8 mouse cellular contexts compared by ENCODE assay signal in the genomic region with DNA sequence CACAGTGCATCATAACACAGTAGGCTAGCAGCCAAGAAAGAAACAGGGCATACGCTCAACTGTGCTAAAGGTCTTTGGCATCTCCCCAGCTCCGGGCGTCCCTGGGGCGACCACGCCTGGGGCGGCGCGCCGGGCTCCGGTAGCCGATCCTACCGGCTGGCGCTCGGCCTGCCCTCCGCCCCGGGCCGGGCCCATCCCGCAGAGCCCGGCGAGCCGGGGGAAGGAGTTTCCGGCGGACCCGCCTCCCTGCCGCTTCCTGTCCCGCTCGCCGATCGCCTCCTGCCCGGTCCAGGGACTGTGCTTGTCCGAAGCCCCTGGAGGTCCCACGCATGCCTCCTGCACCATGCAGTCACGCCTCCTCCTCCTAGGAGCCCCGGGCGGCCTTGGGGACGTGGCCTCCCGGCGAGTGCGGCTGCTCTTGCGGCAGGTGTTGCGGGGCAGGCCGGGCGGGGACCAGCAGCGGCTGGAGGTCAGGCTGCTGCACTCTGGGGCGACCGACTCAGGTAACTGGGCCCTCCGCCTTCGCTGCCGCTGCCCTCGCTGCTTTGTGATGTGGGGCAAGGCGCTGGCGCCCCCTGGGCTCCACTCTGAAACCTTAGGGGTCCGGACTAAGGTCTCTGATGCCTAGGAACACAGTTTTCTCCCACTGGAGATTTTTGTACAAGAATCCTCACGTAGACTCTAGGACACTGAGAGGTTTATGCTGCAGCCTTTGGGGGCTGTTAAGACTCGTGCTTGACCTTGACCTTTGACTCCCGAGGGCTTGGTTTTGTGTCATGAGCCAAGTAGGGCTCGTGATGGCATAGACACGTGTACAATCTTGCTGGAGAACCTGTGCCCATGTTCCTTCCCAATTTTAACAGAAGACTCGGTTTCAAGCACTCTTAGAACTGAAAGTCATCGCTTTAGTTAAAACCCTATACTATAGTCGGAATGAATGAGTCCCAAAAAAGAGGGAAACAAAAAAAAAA. TPM values are rescaled to one million over a fixed set of nuclear protein-coding genes. Genes with fewer than 3 reads are reported as not detected.
DNase-seq lines count a peak whose midpoint lies in the region; ATAC-seq and TF ChIP-seq lines count a peak whose summit lies in the region.

A gene (plus strand): TSS at position 112 of the 971 bp plus-strand sequence.

- H3K4me1 ChIP-seq in E14TG2a.4 (replicated peaks; ENCODE audit: low read depth, low read length): peaks cover 33% of the 10 kb centered on the region
- H3K4me1 ChIP-seq in forebrain, embryonic 13.5 days: peaks cover 18% of the 10 kb centered on the region
- H3K4me1 ChIP-seq in heart, postnatal 0 days (ENCODE audit: control insufficient read depth, insufficient read depth): peaks cover 16% of the 10 kb centered on the region
- H3K4me1 ChIP-seq in liver, embryonic 15.5 days (replicated peaks): peaks cover 29% of the 10 kb centered on the region
- H3K4me1 ChIP-seq in neural tube, embryonic 11.5 days (ENCODE audit: control insufficient read depth, insufficient read depth, low read length): peaks cover 11% of the 10 kb centered on the region; the same call in 1 of the 2 replicates
- H3K4me1 ChIP-seq in stomach, embryonic 16.5 days (ENCODE audit: control insufficient read depth, insufficient read depth, low read length): peaks cover 18% of the 10 kb centered on the region

- 3% methylated on average over 57 of the region's 61 CpGs for WGBS in forebrain, embryonic 13.5 days
- 3% methylated on average over 61 of the region's 61 CpGs for WGBS in heart, postnatal 0 days
- WGBS in liver, embryonic 15.5 days (ENCODE audit: insufficient replicate concordance): 2% methylated on average over 60 of the region's 61 CpGs
- WGBS in neural tube, embryonic 11.5 days: 3% methylated on average over 60 of the region's 61 CpGs
- 1% methylated on average over 61 of the region's 61 CpGs for WGBS in stomach, embryonic 16.5 days

- no peak for TF ChIP-seq CTCF in E14TG2a.4 (conservative IDR thresholded peaks at IDR 0.05; ENCODE audit: low read length)
- peak; percentile 44 for TF ChIP-seq CTCF in heart, postnatal 0 days (IDR thresholded peaks at IDR 0.05; ENCODE audit: low read depth)

- H3K9ac ChIP-seq in forebrain, embryonic 13.5 days: peak within 1 kb of the TSS; percentile 90
- peak within 1 kb of the TSS; percentile 74 for H3K9ac ChIP-seq in heart, postnatal 0 days (replicated peaks; ENCODE audit: low read depth, low read length)
- peak within 1 kb of the TSS; percentile 69 for H3K9ac ChIP-seq in liver, embryonic 15.5 days
- peak within 1 kb of the TSS; percentile 94 for H3K9ac ChIP-seq in neural tube, embryonic 11.5 days (ENCODE audit: low read length)
- H3K9ac ChIP-seq in stomach, embryonic 16.5 days (ENCODE audit: low read length): peak within 1 kb of the TSS; percentile 96

- H3K27me3 ChIP-seq in E14TG2a.4 (ENCODE audit: insufficient read depth, low read length): peaks cover under 1% of the 10 kb centered on the region; the same call in 1 of the 2 replicates
- H3K27me3 ChIP-seq in forebrain, embryonic 13.5 days: no peaks in the 10 kb centered on the region
- no peaks in the 10 kb centered on the region for H3K27me3 ChIP-seq in heart, postnatal 0 days (ENCODE audit: control insufficient read depth, insufficient read depth, low read length)
- H3K27me3 ChIP-seq in liver, embryonic 15.5 days: no peaks in the 10 kb centered on the region
- no peaks in the 10 kb centered on the region for H3K27me3 ChIP-seq in neural tube, embryonic 11.5 days (ENCODE audit: control insufficient read depth, insufficient read depth, low read length)
- no peaks in the 10 kb centered on the region for H3K27me3 ChIP-seq in stomach, embryonic 16.5 days (ENCODE audit: control insufficient read depth, insufficient read depth, low read length)

- peak; percentile 57 for DNase-seq in c-Kit-positive CD71-positive TER-119-positive erythroid progenitor cells, embryonic 14.5 days (ENCODE audit: low spot score)
- peak; percentile 79 for DNase-seq in heart, postnatal 0 days (ENCODE audit: low spot score)
- DNase-seq in kidney, postnatal 36 days: peak; percentile 95
- peak; percentile 84 for DNase-seq in neural tube, embryonic 11.5 days (ENCODE audit: low spot score)

- no peaks in the 10 kb centered on the region for H3K36me3 ChIP-seq in E14TG2a.4 (ENCODE audit: insufficient read depth, low read length)
- no peaks in the 10 kb centered on the region for H3K36me3 ChIP-seq in forebrain, embryonic 13.5 days (ENCODE audit: poor library complexity, severe bottlenecking)
- no peaks in the 10 kb centered on the region for H3K36me3 ChIP-seq in heart, postnatal 0 days (replicated peaks; ENCODE audit: control insufficient read depth, insufficient read depth, low read length)
- no peaks in the 10 kb centered on the region for H3K36me3 ChIP-seq in liver, embryonic 15.5 days (replicated peaks)
- H3K36me3 ChIP-seq in neural tube, embryonic 11.5 days (ENCODE audit: control insufficient read depth, insufficient read depth, low read length): no peaks in the 10 kb centered on the region
- no peaks in the 10 kb centered on the region for H3K36me3 ChIP-seq in stomach, embryonic 16.5 days (ENCODE audit: control insufficient read depth, insufficient read depth, low read length)

- peak; percentile 95 for ATAC-seq in forebrain, embryonic 13.5 days
- peak; percentile 90 for ATAC-seq in heart, postnatal 0 days (ENCODE audit: insufficient read depth, low read depth)
- ATAC-seq in liver, embryonic 15.5 days (ENCODE audit: insufficient read depth): peak; percentile 80
- peak; percentile 75 for ATAC-seq in neural tube, embryonic 11.5 days (ENCODE audit: insufficient read depth, low FRiP score, low TSS enrichment)
- peak; percentile 93 for ATAC-seq in stomach, embryonic 16.5 days (ENCODE audit: insufficient read depth, low FRiP score)

- peak within 1 kb of the TSS; percentile 74 for H3K27ac ChIP-seq in forebrain, embryonic 13.5 days
- peak within 1 kb of the TSS; percentile 89 for H3K27ac ChIP-seq in heart, postnatal 0 days (ENCODE audit: low read depth)
- H3K27ac ChIP-seq in liver, embryonic 15.5 days (replicated peaks): peak within 1 kb of the TSS; percentile 80
- H3K27ac ChIP-seq in neural tube, embryonic 11.5 days (ENCODE audit: low read depth, low read length): peak within 1 kb of the TSS; percentile 92
- H3K27ac ChIP-seq in stomach, embryonic 16.5 days (ENCODE audit: low read length): peak within 1 kb of the TSS; percentile 88

- TF ChIP-seq EP300 in heart, postnatal 0 days (IDR thresholded peaks at IDR 0.05; ENCODE audit: low read depth): no peak

- no peaks in the 10 kb centered on the region for H3K9me3 ChIP-seq in E14TG2a.4 (ENCODE audit: low read length)
- no peaks in the 10 kb centered on the region for H3K9me3 ChIP-seq in forebrain, embryonic 13.5 days (replicated peaks)
- no peaks in the 10 kb centered on the region for H3K9me3 ChIP-seq in heart, postnatal 0 days (replicated peaks; ENCODE audit: control insufficient read depth, low read length)
- H3K9me3 ChIP-seq in liver, embryonic 15.5 days (replicated peaks): no peaks in the 10 kb centered on the region
- no peaks in the 10 kb centered on the region for H3K9me3 ChIP-seq in neural tube, embryonic 11.5 days (ENCODE audit: control insufficient read depth, low read length)
- no peaks in the 10 kb centered on the region for H3K9me3 ChIP-seq in stomach, embryonic 16.5 days (replicated peaks; ENCODE audit: control insufficient read depth, low read length)

- H3K4me3 ChIP-seq in E14TG2a.4 (replicated peaks; ENCODE audit: low read length): peak within 1 kb of the TSS; percentile 93
- peak within 1 kb of the TSS; percentile 74 for H3K4me3 ChIP-seq in forebrain, embryonic 13.5 days
- peak within 1 kb of the TSS; percentile 60 for H3K4me3 ChIP-seq in heart, postnatal 0 days (ENCODE audit: low read depth, low read length)
- H3K4me3 ChIP-seq in liver, embryonic 15.5 days (replicated peaks): peak within 1 kb of the TSS; percentile 80
- H3K4me3 ChIP-seq in neural tube, embryonic 11.5 days (ENCODE audit: low read depth, low read length): peak within 1 kb of the TSS; percentile 75
- peak within 1 kb of the TSS; percentile 95 for H3K4me3 ChIP-seq in stomach, embryonic 16.5 days (replicated peaks; ENCODE audit: low read length)

- peak within 1 kb of the TSS; percentile 73 for H3K4me2 ChIP-seq in forebrain, embryonic 13.5 days
- H3K4me2 ChIP-seq in heart, postnatal 0 days (ENCODE audit: low read depth, low read length): peak within 1 kb of the TSS; percentile 59
- H3K4me2 ChIP-seq in liver, embryonic 15.5 days: peak within 1 kb of the TSS; percentile 84
- H3K4me2 ChIP-seq in neural tube, embryonic 11.5 days (ENCODE audit: low read depth): peak within 1 kb of the TSS; percentile 70
- peak within 1 kb of the TSS; percentile 81 for H3K4me2 ChIP-seq in stomach, embryonic 16.5 days (ENCODE audit: low read depth, low read length)

RNA-seq across cellular contexts. Expression of the gene that starts here (rescaled TPM):
- 5.2 and 6.5 TPM in 2 replicates for polyA plus RNA-seq in forebrain, embryonic 13.5 days (2015; fragmentation: Nextera tagmentation; extraction: Ambion mirVana)
- 50.3 and 78.8 TPM in 2 replicates for total RNA-seq in heart, postnatal 0 days (2014; rRNA removed; ENCODE audit: low replicate concordance)
- 34.7 and 36.2 TPM in 2 replicates for polyA plus RNA-seq in heart, postnatal 0 days (2015; fragmentation: Nextera tagmentation; extraction: Ambion mirVana)
- 7.9 and 8.2 TPM in 2 replicates for polyA plus RNA-seq in liver, embryonic 15.5 days (2015; fragmentation: Nextera tagmentation; extraction: Ambion mirVana)
- 9.0 and 10.8 TPM in 2 replicates for polyA plus RNA-seq in neural tube, embryonic 11.5 days (2014; fragmentation: Nextera tagmentation; extraction: Ambion mirVana)
- polyA plus RNA-seq in stomach, embryonic 16.5 days (2015; fragmentation: Nextera tagmentation; extraction: Ambion mirVana): 13.2 and 13.5 TPM in 2 replicates

Comparison
In these comparisons a context has a peak if more than half of its experiments do, and no peak if none do; other contexts are left out.
1. Peak in every context shown above with its lines: DNase-seq, ATAC-seq, H3K4me3 ChIP-seq and H3K27ac ChIP-seq.